8 mouse cellular contexts compared by ENCODE assay signal in the genomic region with DNA sequence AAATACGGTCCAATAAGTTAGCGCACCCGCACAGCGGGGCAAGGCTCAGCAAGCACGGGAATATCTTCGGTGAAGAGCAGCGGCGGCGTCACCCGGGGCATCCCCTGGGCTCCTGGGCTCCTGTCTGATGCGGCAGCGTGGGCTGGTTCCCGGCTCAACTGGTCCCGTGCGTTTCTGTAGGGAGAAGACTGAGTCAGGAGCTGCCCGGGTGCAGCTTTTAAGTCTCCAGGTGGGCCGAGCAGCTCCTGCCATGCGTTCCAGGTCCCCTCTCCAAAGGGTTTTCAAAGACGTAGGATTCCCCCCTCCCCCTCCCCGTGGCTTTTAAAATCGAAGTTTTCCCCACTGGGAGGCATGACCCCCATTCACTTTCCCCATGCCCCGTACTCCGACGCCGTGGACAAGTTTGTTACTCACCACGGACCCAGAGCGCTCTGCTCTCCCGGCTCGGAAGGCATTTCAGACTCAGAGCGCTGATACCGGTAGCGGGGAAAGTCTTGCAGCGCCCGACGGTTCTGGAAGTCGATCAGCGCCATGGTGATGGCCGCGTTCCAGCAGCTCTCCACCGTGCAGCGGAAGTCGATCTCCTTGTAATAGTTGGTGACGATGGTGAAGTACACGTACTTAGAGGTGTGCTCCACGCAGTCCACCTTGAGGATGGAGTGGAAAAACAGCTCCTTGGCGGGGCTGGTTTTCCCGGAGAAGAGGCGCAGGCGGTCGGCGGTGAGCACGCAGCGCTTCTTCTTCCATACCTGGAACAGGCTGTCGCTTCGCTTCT. TPM values are rescaled to one million over a fixed set of nuclear protein-coding genes. Genes with fewer than 3 reads are reported as not detected.
DNase-seq lines count a peak whose midpoint lies in the region; ATAC-seq and TF ChIP-seq lines count a peak whose summit lies in the region.

No protein-coding gene starts in this region.

- H3K4me2 ChIP-seq in hindbrain, embryonic 12.5 days (replicated peaks), result peak overlapping the region; percentile 67
- peak overlapping the region; percentile 76 for H3K4me2 ChIP-seq in limb, embryonic 12.5 days
- H3K4me2 ChIP-seq in midbrain, embryonic 12.5 days (replicated peaks), result peak overlapping the region; percentile 63

- TF ChIP-seq POLR2A in embryonic fibroblast, embryonic 13.5 days (IDR thresholded peaks at IDR 0.05; ENCODE audit: low read depth, low read length), result no peak

- H3K9me3 ChIP-seq in hindbrain, embryonic 12.5 days (replicated peaks), result no peaks in the 10 kb centered on the region
- no peaks in the 10 kb centered on the region for H3K9me3 ChIP-seq in limb, embryonic 12.5 days
- H3K9me3 ChIP-seq in midbrain, embryonic 12.5 days, result no peaks in the 10 kb centered on the region

- no peak for TF ChIP-seq CTCF in gastrocnemius, adult 2 months (IDR thresholded peaks at IDR 0.05)
- no peak for TF ChIP-seq CTCF in embryonic fibroblast, embryonic 13.5 days (IDR thresholded peaks at IDR 0.05; ENCODE audit: borderline replicate concordance, insufficient read depth, low read length)

- H3K27ac ChIP-seq in gastrocnemius, adult 2 months, result no peak overlapping the region
- H3K27ac ChIP-seq in embryonic fibroblast, embryonic 13.5 days (ENCODE audit: insufficient read depth, low read length), result no peak overlapping the region
- H3K27ac ChIP-seq in hindbrain, embryonic 12.5 days, result no peak overlapping the region
- no peak overlapping the region for H3K27ac ChIP-seq in limb, embryonic 12.5 days
- H3K27ac ChIP-seq in midbrain, embryonic 12.5 days (replicated peaks), result no peak overlapping the region

- peak; percentile 65 for DNase-seq in gastrocnemius, adult 2 months
- no peak for DNase-seq in gastrocnemius, adult 8-10 months (ENCODE audit: low spot score in 2 of 2)
- peak; percentile 32 for DNase-seq in MN1 (ENCODE audit: low spot score)
- peak; percentile 49 for DNase-seq in urinary bladder, postnatal 25 days (ENCODE audit: low spot score)

- H3K4me3 ChIP-seq in gastrocnemius, adult 2 months, result peak overlapping the region; percentile 75
- H3K4me3 ChIP-seq in embryonic fibroblast, embryonic 13.5 days (ENCODE audit: insufficient read depth, low read length), result peak overlapping the region; percentile 35
- peak overlapping the region; percentile 37 for H3K4me3 ChIP-seq in hindbrain, embryonic 12.5 days
- peak overlapping the region; percentile 43 for H3K4me3 ChIP-seq in limb, embryonic 12.5 days (replicated peaks)
- H3K4me3 ChIP-seq in midbrain, embryonic 12.5 days, result peak overlapping the region; percentile 40

- ATAC-seq in hindbrain, embryonic 12.5 days (ENCODE audit: low FRiP score), result no peak
- ATAC-seq in limb, embryonic 12.5 days (ENCODE audit: insufficient number of reproducible peaks, insufficient read depth, low FRiP score, low TSS enrichment, low read depth), result no peak
- ATAC-seq in midbrain, embryonic 12.5 days (ENCODE audit: low FRiP score, low read depth), result no peak

- 4% methylated on average over 55 of the region's 55 CpGs for WGBS in hindbrain, embryonic 12.5 days
- WGBS in limb, embryonic 12.5 days, result 3% methylated on average over 55 of the region's 55 CpGs
- WGBS in midbrain, embryonic 12.5 days, result 5% methylated on average over 55 of the region's 55 CpGs

- no peaks in the 10 kb centered on the region for H3K36me3 ChIP-seq in hindbrain, embryonic 12.5 days
- H3K36me3 ChIP-seq in limb, embryonic 12.5 days, result no peaks in the 10 kb centered on the region
- no peaks in the 10 kb centered on the region for H3K36me3 ChIP-seq in midbrain, embryonic 12.5 days

- H3K27me3 ChIP-seq in hindbrain, embryonic 12.5 days, result peaks cover 68% of the 10 kb centered on the region
- peaks cover 82% of the 10 kb centered on the region for H3K27me3 ChIP-seq in limb, embryonic 12.5 days
- H3K27me3 ChIP-seq in midbrain, embryonic 12.5 days, result peaks cover 80% of the 10 kb centered on the region

- no peaks in the 10 kb centered on the region; the same call in 1 of the 2 replicates for H3K4me1 ChIP-seq in embryonic fibroblast, embryonic 13.5 days (ENCODE audit: control insufficient read depth, insufficient read depth, low read length)
- H3K4me1 ChIP-seq in hindbrain, embryonic 12.5 days, result peaks cover 15% of the 10 kb centered on the region
- peaks cover 4% of the 10 kb centered on the region for H3K4me1 ChIP-seq in limb, embryonic 12.5 days (replicated peaks)
- peaks cover 16% of the 10 kb centered on the region for H3K4me1 ChIP-seq in midbrain, embryonic 12.5 days

- intact Hi-C loops in gastrocnemius, adult 2 months (cut with DNase I), result loop anchor here (1.0 kb wide), 1 partner anchor 25 kb away; no protein-coding TSS in a partner anchor

- H3K9ac ChIP-seq in hindbrain, embryonic 12.5 days, result 0 out of 2 replicates have a peak overlapping the region, but pooled peaks have one; percentile 15
- peak overlapping the region; percentile 50 for H3K9ac ChIP-seq in limb, embryonic 12.5 days (replicated peaks)
- no peak overlapping the region for H3K9ac ChIP-seq in midbrain, embryonic 12.5 days (replicated peaks)

RNA-seq across cellular contexts. Expression of gene Phlda2, which starts 1.1 kb away (rescaled TPM):
- total RNA-seq in gastrocnemius, adult 2 months (2021), result not detected
- total RNA-seq in gastrocnemius, adult 8-10 months (2022), result not detected
- not detected in 2 replicates for polyA plus RNA-seq in embryonic fibroblast, embryonic 13.5 days (2011; ENCODE audit: insufficient read length, low read depth, missing spikeins)
- 3.3 TPM in 2 replicates for polyA plus RNA-seq in hindbrain, embryonic 12.5 days (2016; fragmentation: Nextera tagmentation; extraction: Ambion mirVana)
- polyA plus RNA-seq in limb, embryonic 12.5 days (2016; fragmentation: Nextera tagmentation; extraction: Ambion mirVana), result 13.8 and 19.2 TPM in 2 replicates
- polyA plus RNA-seq in midbrain, embryonic 12.5 days (2016; fragmentation: Nextera tagmentation; extraction: Ambion mirVana), result 1.4 and 1.5 TPM in 2 replicates

RNA-seq across cellular contexts. Expression of gene Slc22a18, which starts 28.3 kb away (rescaled TPM):
- under 1 TPM; 0.17 to 0.20 TPM for total RNA-seq in gastrocnemius, adult 2 months (2021)
- total RNA-seq in gastrocnemius, adult 8-10 months (2022), result under 1 TPM in 2 of 4 experiments, not detected in 2; 0.32 to 0.56 TPM
- polyA plus RNA-seq in embryonic fibroblast, embryonic 13.5 days (2011; ENCODE audit: insufficient read length, low read depth, missing spikeins), result 0.77 and 3.9 TPM in 2 replicates
- 0.63 and 0.72 TPM in 2 replicates for polyA plus RNA-seq in hindbrain, embryonic 12.5 days (2016; fragmentation: Nextera tagmentation; extraction: Ambion mirVana)
- 1.3 and 1.4 TPM in 2 replicates for polyA plus RNA-seq in limb, embryonic 12.5 days (2016; fragmentation: Nextera tagmentation; extraction: Ambion mirVana)
- polyA plus RNA-seq in midbrain, embryonic 12.5 days (2016; fragmentation: Nextera tagmentation; extraction: Ambion mirVana), result 0.38 and 0.48 TPM in 2 replicates

RNA-seq across cellular contexts. Expression of gene Cdkn1c, which starts 41.0 kb away (rescaled TPM):
- 10 to 100 TPM; 23.2 to 23.5 TPM for total RNA-seq in gastrocnemius, adult 2 months (2021)
- 10 to 100 TPM; 14.9 to 27.6 (median 22.9) TPM for total RNA-seq in gastrocnemius, adult 8-10 months (2022)
- polyA plus RNA-seq in embryonic fibroblast, embryonic 13.5 days (2011; ENCODE audit: insufficient read length, low read depth, missing spikeins), result 23.8 and 173 TPM in 2 replicates
- polyA plus RNA-seq in hindbrain, embryonic 12.5 days (2016; fragmentation: Nextera tagmentation; extraction: Ambion mirVana), result 1,001 and 1,276 TPM in 2 replicates
- 1,371 and 1,459 TPM in 2 replicates for polyA plus RNA-seq in limb, embryonic 12.5 days (2016; fragmentation: Nextera tagmentation; extraction: Ambion mirVana)
- 875 and 1,070 TPM in 2 replicates for polyA plus RNA-seq in midbrain, embryonic 12.5 days (2016; fragmentation: Nextera tagmentation; extraction: Ambion mirVana)

RNA-seq across cellular contexts. Expression of gene Nap1l4, which starts 47.1 kb away (rescaled TPM):
- total RNA-seq in gastrocnemius, adult 2 months (2021), result 100 to 1,000 TPM; 188 to 209 TPM
- total RNA-seq in gastrocnemius, adult 8-10 months (2022), result 100 to 1,000 TPM; 181 to 185 (median 183) TPM
- 147 and 166 TPM in 2 replicates for polyA plus RNA-seq in embryonic fibroblast, embryonic 13.5 days (2011; ENCODE audit: insufficient read length, low read depth, missing spikeins)
- polyA plus RNA-seq in hindbrain, embryonic 12.5 days (2016; fragmentation: Nextera tagmentation; extraction: Ambion mirVana), result 321 and 332 TPM in 2 replicates
- 331 and 335 TPM in 2 replicates for polyA plus RNA-seq in limb, embryonic 12.5 days (2016; fragmentation: Nextera tagmentation; extraction: Ambion mirVana)
- 345 and 355 TPM in 2 replicates for polyA plus RNA-seq in midbrain, embryonic 12.5 days (2016; fragmentation: Nextera tagmentation; extraction: Ambion mirVana)

Comparison
In these comparisons a context has a peak if more than half of its experiments do, and no peak if none do; other contexts are left out.
1. DNase-seq: peak in gastrocnemius, adult 2 months (single experiment), MN1 (single experiment) and urinary bladder, postnatal 25 days (single experiment); none in gastrocnemius, adult 8-10 months (0 of 2).
2. Peak in every context shown above with its lines, with median percentiles within 50 percentile points of each other: H3K4me3 ChIP-seq and H3K4me2 ChIP-seq.